Mouse (Mus musculus) neural tube, embryonic 14.5 days (tissue): ENCODE data around the gene Hist1h2bl. TPM values are rescaled to one million over a fixed set of nuclear protein-coding genes. Genes with fewer than 3 reads are reported as not detected.
A peak's percentile ranks its signal among the peaks of the same experiment; 100 is the strongest.
"Not testable (repeated sequence)": the region's sequence is repeated elsewhere in the genome, so short reads cannot be mapped to it uniquely, and the experiment has no call there.

ENCODE experiments used
- ATAC-seq: fragments of 200-750 bp; cut with Nextera tagmentation; 2 replicates; pipeline ENCODE4 v1.8.0; 2017; ENCODE audit warnings: low read depth, mild to moderate bottlenecking, moderate TSS enrichment, moderate library complexity
- H3K27ac ChIP-seq: fragments of 300-500 bp; sonication (generic); 2 replicates; pipeline ENCODE4 v1.5.1; 2014; ENCODE audit warnings: low read depth, mild to moderate bottlenecking, control low read depth, low read length, moderate library complexity, mixed read lengths
- H3K27me3 ChIP-seq: fragments of 300-500 bp; sonication (generic); 2 replicates; pipeline ENCODE4 v1.6.1; 2014; ENCODE audit warnings: low read length; ENCODE audit not compliant: control insufficient read depth, insufficient read depth
- H3K36me3 ChIP-seq: fragments of 300-500 bp; sonication (generic); 2 replicates; pipeline ENCODE4 v1.6.1; 2014; ENCODE audit warnings: low read length, mixed read lengths; ENCODE audit not compliant: control insufficient read depth, insufficient read depth
- H3K4me1 ChIP-seq: fragments of 300-500 bp; sonication (generic); 2 replicates; pipeline ENCODE4 v1.6.1; 2014; ENCODE audit warnings: low read length; ENCODE audit not compliant: control insufficient read depth, insufficient read depth
- H3K4me2 ChIP-seq: fragments of 300-500 bp; sonication (generic); 2 replicates; pipeline ENCODE4 v1.6.1; 2014; ENCODE audit warnings: mild to moderate bottlenecking, low read depth, low read length, control low read depth
- H3K4me3 ChIP-seq: fragments of 300-500 bp; sonication (generic); 2 replicates; pipeline ENCODE4 v1.5.1; 2014; ENCODE audit warnings: low read depth, low read length, control low read depth, mixed read lengths
- H3K9ac ChIP-seq: fragments of 300-500 bp; sonication (generic); replicated peaks from 2 replicates; pipeline ENCODE4 v1.6.1; 2014; ENCODE audit warnings: low read depth, mild to moderate bottlenecking, control low read depth, low read length, mixed read lengths
- H3K9me3 ChIP-seq: fragments of 300-500 bp; sonication (generic); 2 replicates; pipeline ENCODE4 v1.6.1; 2016; ENCODE audit warnings: low read length; ENCODE audit not compliant: control insufficient read depth
- WGBS: fragments of 180-500 bp; shearing (Covaris S2); extraction: QIAGEN DNeasy Blood & Tissue Kit; methylation state at CpG from one replicate; pipeline ENCODE4 v1.1.7; 2014; 5-methylcytosine and 5-hydroxymethylcytosine counted together
- polyA plus RNA-seq: library from polyadenylated mRNA; unstranded; fragments of >200 nt; fragmentation: Nextera tagmentation; extraction: Ambion mirVana; gene quantifications from 2 replicates; pipeline ENCODE4 v1.2.1, GENCODE M21; 2014

The Hist1h2bl gene
- polyA plus RNA-seq, 1 experiment from 2014 or later: not detected

DNA sequence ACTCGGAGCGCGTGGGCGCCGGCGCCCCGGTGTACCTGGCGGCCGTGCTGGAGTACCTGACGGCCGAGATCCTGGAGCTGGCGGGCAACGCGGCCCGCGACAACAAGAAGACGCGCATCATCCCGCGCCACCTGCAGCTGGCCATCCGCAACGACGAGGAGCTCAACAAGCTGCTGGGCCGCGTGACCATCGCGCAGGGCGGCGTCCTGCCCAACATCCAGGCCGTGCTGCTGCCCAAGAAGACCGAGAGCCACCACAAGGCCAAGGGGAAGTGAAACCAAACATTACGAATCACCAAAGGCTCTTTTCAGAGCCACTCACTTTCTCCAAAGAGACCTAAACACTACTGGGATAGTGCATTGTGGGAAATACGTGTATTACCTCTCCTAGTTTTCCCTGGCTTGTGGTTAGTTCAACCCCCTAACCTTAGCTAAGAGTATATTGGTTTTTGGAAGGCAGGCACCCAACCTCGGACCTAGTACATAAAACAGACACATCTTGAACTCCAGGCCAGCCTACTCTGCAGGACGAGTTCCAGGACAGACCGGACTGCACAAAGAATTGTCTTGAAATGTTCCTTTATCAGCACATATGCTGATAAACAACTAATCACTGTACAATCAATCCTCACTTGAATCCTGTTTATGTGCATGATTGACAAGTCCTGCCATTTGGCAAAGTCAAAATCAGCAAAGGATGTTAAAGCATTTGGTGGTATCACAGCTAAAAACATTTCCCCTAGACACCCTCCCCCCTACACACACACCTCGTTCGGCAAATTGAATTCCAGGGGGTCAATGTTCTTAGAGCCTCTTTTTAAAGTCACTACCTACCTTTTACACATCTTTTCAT, 823 bp upstream of the Hist1h2bl start:
- peak overlapping the region; percentile 76 for H3K4me2 ChIP-seq
- H3K9me3 ChIP-seq, H3K27me3 ChIP-seq, H3K36me3 ChIP-seq: not testable (repeated sequence)
- peak overlapping the region; percentile 92 for H3K27ac ChIP-seq
- ATAC-seq: peak; percentile 10
- peaks cover 20% of the 10 kb centered on the region for H3K4me1 ChIP-seq
- H3K9ac ChIP-seq: peak overlapping the region; percentile 17
- 0% methylated on average over 9 of the region's 38 CpGs for WGBS
- H3K4me3 ChIP-seq: peak overlapping the region; percentile 37

DNA sequence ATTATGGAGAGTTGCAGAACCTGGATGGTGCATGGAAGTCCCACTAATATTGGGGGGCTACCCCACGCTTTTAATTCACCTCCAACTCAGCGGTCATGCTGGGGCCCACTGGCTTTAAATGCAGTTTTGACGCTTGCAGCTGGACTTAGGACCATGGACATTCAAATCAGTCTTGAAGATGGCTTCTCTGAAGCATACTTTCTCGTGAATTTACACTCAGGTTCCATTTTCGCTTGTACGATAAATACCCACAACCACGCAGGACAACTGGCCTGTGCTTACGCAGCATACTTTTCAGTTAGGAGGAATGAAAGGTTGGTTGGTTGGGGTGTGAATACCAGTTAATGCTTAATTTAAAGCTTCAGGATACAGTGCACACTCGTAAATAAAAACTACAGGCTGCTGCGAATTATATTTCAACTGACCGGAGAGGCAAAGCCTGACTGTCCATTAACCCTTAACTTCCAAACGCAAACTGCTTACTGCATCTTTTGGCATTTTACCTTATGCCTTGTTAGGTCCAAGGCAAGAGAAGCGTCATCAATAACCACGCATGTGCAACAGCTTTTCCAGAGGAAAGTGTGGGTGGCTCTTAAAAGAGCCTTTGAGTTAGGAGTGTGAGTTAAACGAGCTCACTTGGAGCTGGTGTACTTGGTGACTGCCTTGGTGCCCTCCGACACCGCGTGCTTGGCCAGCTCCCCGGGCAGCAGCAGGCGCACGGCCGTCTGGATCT, 646 bp downstream of the Hist1h2bl start:
- under 1% methylated on average over 19 of the region's 22 CpGs for WGBS
- Histone ChIP-seq H3K36me3 (no peaks in the 10 kb centered on the region), H3K9me3 (no peaks in the 10 kb centered on the region), H3K27me3 (no peaks in the 10 kb centered on the region), H3K9ac (no peak overlapping the region; the same call in 1 of the 2 replicates), H3K4me2 (peak overlapping the region; percentile 76), H3K4me1 (peaks cover 17% of the 10 kb centered on the region), H3K27ac (peak overlapping the region; percentile 13; the same call in 1 of the 2 replicates), H3K4me3 (peak overlapping the region; percentile 37)
- no peak for ATAC-seq

DNA sequence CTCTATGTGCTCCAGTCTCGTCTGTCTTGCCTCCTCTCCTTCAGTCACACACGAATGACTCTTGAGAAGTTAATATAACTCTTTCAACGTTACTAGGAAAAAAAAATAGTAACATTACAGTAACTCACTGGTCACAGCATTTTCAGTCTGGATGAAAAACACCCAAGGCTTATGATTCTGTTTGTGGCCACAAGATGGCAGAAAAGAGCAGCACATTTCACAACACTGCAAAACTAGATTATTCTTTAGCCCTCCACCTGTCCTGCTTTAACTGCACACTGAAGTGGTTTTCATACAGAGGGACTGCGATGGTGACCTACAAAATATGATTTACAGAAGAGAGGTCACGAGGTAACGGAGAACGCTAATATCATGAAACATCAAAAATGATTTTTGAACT, 1.2 kb downstream of the Hist1h2bl start:
- peaks cover 17% of the 10 kb centered on the region for H3K4me1 ChIP-seq
- H3K9ac ChIP-seq: no peak overlapping the region
- no peak for ATAC-seq
- no peaks in the 10 kb centered on the region for H3K36me3 ChIP-seq
- peak overlapping the region; percentile 37; the same call in 1 of the 2 replicates for H3K4me3 ChIP-seq
- no peaks in the 10 kb centered on the region for H3K27me3 ChIP-seq
- no peaks in the 10 kb centered on the region for H3K9me3 ChIP-seq
- H3K27ac ChIP-seq: no peak overlapping the region
- H3K4me2 ChIP-seq: peak overlapping the region; percentile 76
- 2% methylated on average over 7 of the region's 7 CpGs for WGBS

DNA sequence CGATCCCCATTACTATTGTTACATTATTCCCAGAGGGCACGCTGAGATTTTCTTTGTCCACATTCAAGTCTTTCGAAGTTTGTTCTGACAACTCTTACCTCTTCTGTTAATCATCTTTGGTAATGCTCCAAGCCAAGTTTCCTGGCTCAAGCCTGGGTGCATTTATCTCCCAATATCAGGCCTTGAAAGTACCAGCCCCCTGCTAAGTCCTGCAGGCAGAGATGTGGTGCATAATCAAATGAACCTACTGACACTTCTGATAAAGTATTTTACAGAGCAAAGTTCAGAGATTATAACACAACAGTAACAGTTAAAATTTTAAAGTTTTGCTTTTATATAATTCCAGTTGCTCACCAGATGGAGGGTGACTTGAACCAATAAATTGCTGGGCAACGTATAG, 4.2 kb downstream of the Hist1h2bl start:
- peaks cover 8% of the 10 kb centered on the region; the same call in 1 of the 2 replicates for H3K4me1 ChIP-seq
- no peaks in the 10 kb centered on the region for H3K9me3 ChIP-seq
- no peak overlapping the region for H3K9ac ChIP-seq
- H3K4me3 ChIP-seq: peak overlapping the region; percentile 58
- WGBS: 27% methylated on average over 4 of the region's 4 CpGs
- H3K36me3 ChIP-seq: no peaks in the 10 kb centered on the region
- no peak overlapping the region for H3K27ac ChIP-seq
- no peak for ATAC-seq
- peak overlapping the region; percentile 73 for H3K4me2 ChIP-seq
- no peaks in the 10 kb centered on the region for H3K27me3 ChIP-seq

DNA sequence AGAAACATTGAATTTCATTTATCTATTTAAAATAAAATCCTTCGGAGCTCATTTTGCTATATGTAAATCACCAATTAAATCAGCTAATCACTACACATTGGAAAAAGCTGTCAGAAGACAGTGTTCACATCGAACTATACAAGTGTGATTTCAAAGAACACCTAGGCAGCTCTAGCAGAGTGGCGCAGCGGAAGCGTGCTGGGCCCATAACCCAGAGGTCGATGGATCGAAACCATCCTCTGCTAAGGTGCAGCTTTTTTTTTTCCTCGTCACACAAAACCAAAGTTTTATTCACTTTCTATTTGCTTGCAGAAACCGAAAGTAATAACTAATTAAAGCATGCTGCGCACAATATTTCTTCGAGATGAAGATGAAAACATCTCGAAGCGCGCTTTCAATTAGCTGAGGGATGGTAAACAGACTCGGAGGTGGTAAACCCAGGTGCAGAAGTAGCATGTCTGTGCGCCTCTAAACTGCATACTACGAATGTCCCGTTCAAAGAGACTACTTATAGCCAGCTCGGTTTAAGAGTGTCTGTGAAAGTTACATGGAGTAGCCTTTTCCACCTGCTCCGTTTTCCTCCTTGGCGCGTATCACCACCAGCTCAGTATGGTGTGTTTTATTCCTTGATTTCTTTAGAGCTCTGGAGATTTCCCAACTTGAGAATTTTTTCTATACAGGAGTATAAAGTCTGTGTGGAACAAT, 5.0 kb downstream of the Hist1h2bl start:
- peak overlapping the region; percentile 58 for H3K4me3 ChIP-seq
- WGBS: 2% methylated on average over 22 of the region's 22 CpGs
- no peaks in the 10 kb centered on the region for H3K27me3 ChIP-seq
- H3K27ac ChIP-seq: no peak overlapping the region
- H3K4me2 ChIP-seq: peak overlapping the region; percentile 73
- H3K9me3 ChIP-seq: no peaks in the 10 kb centered on the region
- peaks cover 8% of the 10 kb centered on the region; the same call in 1 of the 2 replicates for H3K4me1 ChIP-seq
- H3K9ac ChIP-seq: no peak overlapping the region; the same call in 1 of the 2 replicates
- H3K36me3 ChIP-seq: no peaks in the 10 kb centered on the region
- peak; percentile 89 for ATAC-seq

DNA sequence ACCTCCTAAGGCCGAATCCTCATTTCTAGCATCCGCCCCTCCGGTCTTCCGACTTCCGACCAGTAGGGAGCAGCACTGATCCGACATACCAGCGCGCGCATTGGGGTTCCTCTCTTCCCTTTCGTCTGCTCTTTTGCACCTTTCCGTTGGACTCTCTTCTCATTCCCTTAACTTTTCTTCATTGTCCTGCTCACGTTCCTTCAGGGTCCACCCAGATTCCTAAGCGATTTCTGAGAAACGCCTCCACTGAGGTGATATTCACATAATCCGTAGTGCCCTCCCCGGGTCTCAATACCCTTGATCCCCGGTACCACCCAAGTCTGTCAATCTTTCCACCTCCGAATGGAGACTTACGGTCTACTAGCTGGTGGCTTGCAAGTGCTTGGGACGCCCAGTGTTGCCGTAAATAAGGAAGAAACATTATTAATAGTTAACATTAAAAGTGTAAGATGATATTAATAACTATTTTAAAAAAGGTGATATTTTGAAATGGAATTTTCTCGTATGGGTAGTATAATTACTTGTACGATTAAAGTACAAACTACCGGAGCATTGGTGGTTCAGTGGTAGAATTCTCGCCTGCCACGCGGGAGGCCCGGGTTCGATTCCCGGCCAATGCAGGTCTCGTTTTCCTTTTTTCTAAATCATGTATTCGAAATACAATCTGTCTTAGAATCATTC, 5.8 kb downstream of the Hist1h2bl start:
- peak overlapping the region; percentile 58 for H3K4me3 ChIP-seq
- peak overlapping the region; percentile 55; the same call in 1 of the 2 replicates for H3K27ac ChIP-seq
- peak overlapping the region; percentile 41 for H3K9ac ChIP-seq
- peak; percentile 89 for ATAC-seq
- no peaks in the 10 kb centered on the region for H3K27me3 ChIP-seq
- peaks cover 4% of the 10 kb centered on the region; the same call in 1 of the 2 replicates for H3K4me1 ChIP-seq
- H3K36me3 ChIP-seq: no peaks in the 10 kb centered on the region
- WGBS: under 1% methylated on average over 32 of the region's 32 CpGs
- peak overlapping the region; percentile 31; the same call in 1 of the 2 replicates for H3K4me2 ChIP-seq
- no peaks in the 10 kb centered on the region for H3K9me3 ChIP-seq

DNA sequence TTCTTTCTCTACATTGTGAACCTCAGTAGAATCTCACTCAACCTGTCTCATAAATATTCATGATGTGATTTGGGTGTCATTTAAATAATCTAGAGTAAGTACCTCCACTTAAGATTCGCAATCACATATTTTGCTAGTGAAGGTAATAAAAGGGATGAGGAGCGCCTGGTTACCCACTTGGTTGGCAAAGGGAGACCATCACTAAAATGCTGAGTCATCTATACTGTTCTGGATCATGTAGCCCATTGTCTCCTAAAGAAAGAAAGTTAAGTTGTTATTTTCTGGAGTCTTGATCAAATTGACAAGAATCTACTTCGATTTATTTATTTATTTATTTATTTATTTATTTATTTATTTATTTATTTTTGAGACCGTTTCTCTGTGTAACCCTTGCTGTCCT, 9.3 kb downstream of the Hist1h2bl start:
- no peak overlapping the region for H3K4me2 ChIP-seq
- H3K4me3 ChIP-seq: no peak overlapping the region
- H3K27ac ChIP-seq: no peak overlapping the region
- H3K9ac ChIP-seq: no peak overlapping the region
- H3K4me1 ChIP-seq: no peaks in the 10 kb centered on the region
- WGBS: 75% methylated on average over 4 of the region's 4 CpGs
- H3K36me3 ChIP-seq: no peaks in the 10 kb centered on the region
- ATAC-seq: no peak
- H3K27me3 ChIP-seq: no peaks in the 10 kb centered on the region
- H3K9me3 ChIP-seq: no peaks in the 10 kb centered on the region

DNA sequence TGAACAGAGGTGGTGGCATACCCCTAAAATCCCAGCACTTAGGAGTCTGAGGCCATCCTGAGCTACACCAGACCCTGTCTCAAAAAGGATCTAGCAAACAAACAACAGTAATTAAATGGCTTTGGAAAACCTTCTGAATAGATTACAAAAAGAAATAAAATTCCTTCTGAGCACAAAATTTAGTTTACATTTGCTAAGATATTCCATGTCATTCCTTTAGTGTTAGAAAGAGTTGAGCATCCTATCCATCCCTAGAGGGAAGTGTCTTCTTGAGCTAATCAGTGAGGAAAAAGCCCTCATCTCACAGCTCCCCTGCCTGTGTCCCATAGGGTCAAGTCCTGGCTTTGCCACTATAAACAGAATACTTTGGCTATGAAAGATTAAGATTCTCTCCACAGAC, 18.1 kb downstream of the Hist1h2bl start, which contains the start of gene Olfr1359:
Gene Olfr1359 (plus strand): TSS at position 301 of the 400 bp plus-strand sequence.
- Histone ChIP-seq H3K36me3 (no peaks in the 10 kb centered on the region), H3K9ac (no peak within 1 kb of the TSS), H3K4me3 (no peak within 1 kb of the TSS), H3K4me2 (no peak within 1 kb of the TSS), H3K27ac (no peak within 1 kb of the TSS), H3K4me1 (no peaks in the 10 kb centered on the region), H3K9me3 (no peaks in the 10 kb centered on the region), H3K27me3 (no peaks in the 10 kb centered on the region)
- no peak for ATAC-seq
